Mouse (Mus musculus) erythroblast, embryonic 14.5 days (primary cell): ENCODE results near the gene Prdx1.

ENCODE experiments used
- GATA1 ChIP-seq: IDR thresholded peaks from 2 replicates; pipeline ENCODE4 v1.6.1; 2012; ENCODE audit warnings: low read length, inconsistent platforms, mixed read lengths
- TAL1 ChIP-seq: IDR thresholded peaks from 3 replicates; pipeline ENCODE4 v1.6.1; 2012; ENCODE audit warnings: low read length, inconsistent platforms, mixed read lengths

- TF ChIP-seq TAL1 (no peak), GATA1 (no peak)
Observed at GRCm38 (mm10) chr4:116661998-116662397, 23.3 kb upstream of the Prdx1 start.
